Mouse (Mus musculus) activated CD4-positive, CD25-positive, alpha-beta regulatory T cell, adult 9 weeks (primary cell): ENCODE measurements around the gene Slc16a9. TPM values are rescaled to one million over a fixed set of nuclear protein-coding genes. Genes with fewer than 3 reads are reported as not detected.

ENCODE experiments used
- polyA plus RNA-seq: library from polyadenylated mRNA; unstranded; fragments of 100-300 nt; shearing (Covaris generic); gene quantifications from one replicate; pipeline ENCODE4 v1.2.1, GENCODE M21; 2017

Slc16a9 gene
- 0.35 TPM for polyA plus RNA-seq

DNA sequence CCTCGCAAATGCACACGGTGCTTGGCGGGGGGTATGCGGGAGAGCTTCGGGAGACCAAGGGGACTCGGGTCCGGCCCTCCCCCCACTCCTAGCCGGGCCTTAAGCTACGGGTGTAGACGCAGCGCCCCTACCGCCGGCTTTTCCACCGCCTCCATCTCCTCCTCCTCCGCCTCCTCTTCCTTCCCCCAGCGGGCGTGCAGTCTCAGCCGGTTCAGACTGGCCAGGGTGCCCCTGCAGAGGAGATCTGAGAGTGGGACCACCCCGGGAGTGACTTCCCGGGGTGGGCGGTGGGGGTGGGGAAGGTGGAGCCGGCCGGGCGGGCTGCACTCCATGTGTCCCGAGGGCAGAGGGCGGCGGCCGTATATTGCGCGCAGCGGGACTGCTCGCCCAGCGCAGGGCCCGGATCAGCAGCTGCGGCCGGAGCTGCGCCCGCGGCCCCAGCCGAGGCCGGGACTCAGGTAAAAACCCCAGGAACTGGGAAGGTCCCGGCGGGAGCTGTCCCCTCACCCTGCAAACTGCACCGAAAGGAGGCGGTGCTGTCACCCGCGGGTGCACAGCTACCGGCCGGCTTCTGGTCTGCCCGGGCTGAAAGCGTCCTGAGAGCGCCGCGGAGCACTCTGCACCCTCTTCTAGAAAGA lies at the start of gene Slc16a9:
Gene Slc16a9, plus strand, starts transcription at position 180 of the 638 bp plus-strand sequence.

DNA sequence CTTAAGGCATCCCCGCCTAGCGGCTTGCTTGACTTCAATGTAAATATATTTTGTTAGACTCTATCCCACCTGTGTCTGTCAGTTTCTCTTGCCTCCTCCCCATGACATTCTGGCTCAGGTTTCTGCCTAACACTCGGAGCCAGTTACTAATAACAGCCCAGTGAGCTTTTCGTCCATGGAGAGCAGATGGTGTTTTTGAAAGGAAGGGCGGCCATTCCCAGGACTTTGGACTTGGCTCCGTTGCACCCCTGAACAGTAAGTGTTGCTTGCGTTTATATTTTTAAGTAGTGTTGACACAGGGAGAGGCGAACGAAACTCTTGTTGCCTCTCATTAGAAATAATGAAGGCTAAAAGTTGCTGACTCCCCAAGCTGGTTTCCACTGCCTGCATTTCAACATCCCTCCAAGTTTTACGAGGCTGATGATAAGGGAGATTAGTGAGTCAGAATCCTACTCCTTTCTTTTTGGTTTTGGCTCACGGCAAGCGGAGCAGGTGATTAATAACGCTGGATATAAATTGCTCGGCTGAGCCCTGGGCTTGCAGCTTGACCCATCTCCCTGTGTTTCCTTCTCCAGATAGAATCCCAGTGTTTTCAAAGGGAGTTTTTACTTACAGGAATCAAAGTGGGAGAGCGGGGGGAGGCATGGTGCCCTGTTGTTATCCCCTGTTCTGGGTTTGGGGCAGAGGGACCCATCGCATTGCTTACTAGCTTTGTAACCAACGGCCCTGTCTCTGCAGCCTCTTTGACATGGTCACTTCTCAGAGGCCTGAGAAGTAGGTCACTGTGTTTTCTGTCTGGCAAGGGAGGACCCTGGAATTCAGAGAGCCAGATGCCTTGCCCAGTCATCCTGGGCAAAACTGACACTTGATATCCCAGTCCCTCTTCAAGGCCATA lies 40.1 kb upstream of the Slc16a9 start, which contains the start of gene Mrln:
Gene Mrln, plus strand, starts transcription at position 160 of the 895 bp plus-strand sequence.

Other genes starting within 250 kb of the Slc16a9 start
- 7.5 TPM for gene Ccdc6, start 148.0 kb upstream of the Slc16a9 start, polyA plus RNA-seq
- gene Mrln, start 40.4 kb upstream of the Slc16a9 start, polyA plus RNA-seq = not detected
- not detected for gene Fam13c, start 195.4 kb downstream of the Slc16a9 start, polyA plus RNA-seq